Mouse (Mus musculus): ENCODE measurements at regions not wholly inside any gene's neighbourhood (a gene's known extent, or its start where the extent isn't known, plus 50 kb on each side); places are given as distances from the start of the nearest gene placed in this dataset.

DNA sequence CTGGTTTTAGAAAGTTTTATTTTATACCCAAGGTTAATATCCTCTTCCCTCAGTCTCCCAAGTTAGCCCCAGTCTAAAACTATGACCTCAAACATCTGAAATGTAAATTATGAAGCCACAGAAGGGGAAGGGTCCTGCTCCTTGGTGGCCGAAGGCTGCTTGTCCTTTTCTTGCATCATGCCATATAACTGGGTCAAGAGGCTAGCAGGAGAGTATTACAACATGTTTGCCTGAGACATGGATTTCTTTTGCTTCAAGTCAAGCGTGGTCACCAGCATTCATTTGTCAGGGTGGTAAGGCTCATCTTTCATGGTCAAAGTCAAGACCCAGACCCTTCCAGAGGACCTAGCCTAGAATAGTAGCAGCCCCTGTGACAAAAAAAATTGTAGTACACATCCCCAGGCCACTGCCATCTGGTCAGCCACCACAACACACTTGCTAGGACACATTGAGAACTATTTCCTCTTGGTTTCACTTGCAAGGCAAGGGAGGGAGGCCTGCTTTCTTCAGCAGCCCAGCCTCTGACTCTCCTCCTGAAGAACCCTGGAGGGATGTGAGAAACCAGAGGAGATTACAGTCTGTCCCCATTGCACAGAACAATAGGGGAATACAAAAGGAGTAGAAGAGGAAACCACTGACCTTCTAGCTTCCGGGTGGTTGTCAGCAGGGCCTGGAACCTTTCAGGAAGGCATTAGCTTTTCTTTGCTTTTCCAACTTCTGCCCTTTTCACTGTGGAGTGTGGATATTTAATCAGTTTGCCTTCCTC lies 85.3 kb downstream of the Rassf10 start:
- TF ChIP-seq EP300 (IDR thresholded peaks at IDR 0.05; ENCODE audit: low read depth) (no peak), CTCF (IDR thresholded peaks at IDR 0.05; ENCODE audit: low read depth) (no peak)
